8 mouse cellular contexts compared by ENCODE assay signal in genomic region chr1:174502846-174503745, GRCm38 (mm10). TPM values are rescaled to one million over a fixed set of nuclear protein-coding genes. Genes with fewer than 3 reads are reported as not detected.
DNase-seq lines count a peak whose midpoint lies in the region; ATAC-seq and TF ChIP-seq lines count a peak whose summit lies in the region.

No protein-coding gene starts in this region.

- H3K4me1 ChIP-seq in embryonic facial prominence, embryonic 14.5 days (ENCODE audit: control insufficient read depth, insufficient read depth, low read length): peaks cover 9% of the 10 kb centered on the region
- H3K4me1 ChIP-seq in hindbrain, embryonic 13.5 days (replicated peaks): peaks cover 46% of the 10 kb centered on the region
- H3K4me1 ChIP-seq in midbrain, embryonic 14.5 days (ENCODE audit: control insufficient read depth, insufficient read depth, low read length): peaks cover 36% of the 10 kb centered on the region
- peaks cover 13% of the 10 kb centered on the region for H3K4me1 ChIP-seq in testis, adult 2 months (ENCODE audit: control insufficient read depth, insufficient read depth, low read length)

- no peak for TF ChIP-seq POLR2A in testis, adult 2 months (IDR thresholded peaks at IDR 0.05; ENCODE audit: control insufficient read depth, low read depth, low read length)

- 3% methylated on average over 50 of the region's 53 CpGs for WGBS in embryonic facial prominence, embryonic 14.5 days
- under 1% methylated on average over 53 of the region's 53 CpGs for WGBS in hindbrain, embryonic 13.5 days
- under 1% methylated on average over 53 of the region's 53 CpGs for WGBS in midbrain, embryonic 14.5 days

- peak overlapping the region; percentile 98 for H3K4me2 ChIP-seq in embryonic facial prominence, embryonic 14.5 days (ENCODE audit: low read depth, low read length)
- H3K4me2 ChIP-seq in hindbrain, embryonic 13.5 days: peak overlapping the region; percentile 98
- H3K4me2 ChIP-seq in midbrain, embryonic 14.5 days (ENCODE audit: low read length): peak overlapping the region; percentile 93

- no peak overlapping the region for H3K27ac ChIP-seq in embryonic facial prominence, embryonic 14.5 days (replicated peaks; ENCODE audit: low read depth, low read length)
- H3K27ac ChIP-seq in hindbrain, embryonic 13.5 days: peak overlapping the region; percentile 95
- H3K27ac ChIP-seq in midbrain, embryonic 14.5 days (replicated peaks; ENCODE audit: low read depth, low read length): peak overlapping the region; percentile 93
- no peak overlapping the region for H3K27ac ChIP-seq in testis, adult 2 months (ENCODE audit: control insufficient read depth, insufficient read depth, low read depth, low read length)

- 0 out of 2 replicates have a peak, but pooled peaks have one; percentile 35 for ATAC-seq in embryonic facial prominence, embryonic 14.5 days (ENCODE audit: low read depth)
- peak; percentile 54 for ATAC-seq in hindbrain, embryonic 13.5 days (ENCODE audit: low FRiP score)
- ATAC-seq in midbrain, embryonic 14.5 days (ENCODE audit: low FRiP score, low TSS enrichment): peak; percentile 54

- H3K9me3 ChIP-seq in embryonic facial prominence, embryonic 14.5 days (ENCODE audit: control insufficient read depth, low read length): no peaks in the 10 kb centered on the region
- H3K9me3 ChIP-seq in hindbrain, embryonic 13.5 days: no peaks in the 10 kb centered on the region
- no peaks in the 10 kb centered on the region for H3K9me3 ChIP-seq in midbrain, embryonic 14.5 days (ENCODE audit: control insufficient read depth, low read length)

- 0 out of 2 replicates have a peak, but pooled peaks cover 4% of the 10 kb centered on the region for H3K27me3 ChIP-seq in embryonic facial prominence, embryonic 14.5 days (replicated peaks; ENCODE audit: control insufficient read depth, insufficient read depth, low read length)
- no peaks in the 10 kb centered on the region for H3K27me3 ChIP-seq in hindbrain, embryonic 13.5 days
- H3K27me3 ChIP-seq in midbrain, embryonic 14.5 days (ENCODE audit: control insufficient read depth, insufficient read depth, low read length): no peaks in the 10 kb centered on the region
- H3K27me3 ChIP-seq in testis, adult 2 months (ENCODE audit: control insufficient read depth, insufficient read depth, low read length): peaks cover 2% of the 10 kb centered on the region

- H3K36me3 ChIP-seq in embryonic facial prominence, embryonic 14.5 days (ENCODE audit: control insufficient read depth, insufficient read depth, low read length): no peaks in the 10 kb centered on the region
- no peaks in the 10 kb centered on the region for H3K36me3 ChIP-seq in hindbrain, embryonic 13.5 days
- H3K36me3 ChIP-seq in midbrain, embryonic 14.5 days (ENCODE audit: control insufficient read depth, insufficient read depth, low read length): no peaks in the 10 kb centered on the region
- H3K36me3 ChIP-seq in testis, adult 2 months (ENCODE audit: control insufficient read depth, insufficient read depth, low read length): no peaks in the 10 kb centered on the region

- H3K9ac ChIP-seq in embryonic facial prominence, embryonic 14.5 days (ENCODE audit: low read depth, low read length): peak overlapping the region; percentile 69
- H3K9ac ChIP-seq in hindbrain, embryonic 13.5 days: peak overlapping the region; percentile 93
- H3K9ac ChIP-seq in midbrain, embryonic 14.5 days (replicated peaks; ENCODE audit: low read length): peak overlapping the region; percentile 93

- intact Hi-C loops in left cerebral cortex, postnatal 14 days (cut with DNase I): loop anchor here (5.0 to 10.0 kb wide), 2 partner anchors 49 to 412 kb away; no protein-coding TSS in a partner anchor

- peak overlapping the region; percentile 71 for H3K4me3 ChIP-seq in embryonic facial prominence, embryonic 14.5 days (ENCODE audit: low read depth, low read length)
- H3K4me3 ChIP-seq in hindbrain, embryonic 13.5 days: peak overlapping the region; percentile 85
- peak overlapping the region; percentile 84 for H3K4me3 ChIP-seq in midbrain, embryonic 14.5 days (replicated peaks; ENCODE audit: low read depth, low read length)
- peak overlapping the region; percentile 9 for H3K4me3 ChIP-seq in testis, adult 2 months (ENCODE audit: control insufficient read depth, low read depth, low read length)

- no peak for TF ChIP-seq CTCF in testis, adult 2 months (IDR thresholded peaks at IDR 0.05; ENCODE audit: control insufficient read depth, insufficient read depth, insufficient replicate concordance, low read depth, low read length)

- DNase-seq in adrenal gland, adult 2 months: peak; percentile 13
- no peak for DNase-seq in adrenal gland, adult 18-20 months (ENCODE audit: low spot score in 2 of 2)
- DNase-seq in adrenal gland, postnatal 14 days: peak; percentile 29
- DNase-seq in embryonic facial prominence, embryonic 14.5 days (ENCODE audit: low spot score): peak; percentile 65
- DNase-seq in left cerebral cortex, postnatal 14 days (ENCODE audit: low spot score in 2 of 2): peak; percentile 62 to 71
- peak; percentile 85 for DNase-seq in midbrain, embryonic 14.5 days

RNA-seq across cellular contexts. Expression of gene Fmn2, which starts 1.5 kb away (rescaled TPM):
- 1 to 10 TPM; 3.9 TPM for total RNA-seq in adrenal gland, adult 2 months (2021)
- polyA plus RNA-seq in adrenal gland, adult 2 months (2012; rRNA removed): 0.45 and 0.52 TPM in 2 replicates
- 1 to 10 TPM; 5.0 to 5.9 TPM for total RNA-seq in adrenal gland, adult 18-20 months (2021)
- 2.9 and 3.6 TPM in 2 replicates for total RNA-seq in adrenal gland, postnatal 14 days (2021)
- polyA plus RNA-seq in embryonic facial prominence, embryonic 14.5 days (2014; fragmentation: Nextera tagmentation; extraction: Ambion mirVana): 1.3 and 1.5 TPM in 2 replicates
- 7.5 and 8.3 TPM in 2 replicates for polyA plus RNA-seq in hindbrain, embryonic 13.5 days (2015; fragmentation: Nextera tagmentation; extraction: Ambion mirVana)
- total RNA-seq in left cerebral cortex, postnatal 14 days (2021): 10 to 100 TPM; 57.5 to 64.6 TPM
- 9.4 and 10.3 TPM in 2 replicates for polyA plus RNA-seq in midbrain, embryonic 14.5 days (2014; fragmentation: Nextera tagmentation; extraction: Ambion mirVana)
- polyA plus RNA-seq in testis, adult 2 months (2012; rRNA removed): 3.0 and 5.5 TPM in 2 replicates

Comparison
In these comparisons a context has a peak if more than half of its experiments do, and no peak if none do; other contexts are left out.
1. DNase-seq: peak in adrenal gland, adult 2 months (single experiment), adrenal gland, postnatal 14 days (single experiment), embryonic facial prominence, embryonic 14.5 days (single experiment), left cerebral cortex, postnatal 14 days (2 of 2) and midbrain, embryonic 14.5 days (single experiment); none in adrenal gland, adult 18-20 months (0 of 2).
2. H3K27ac ChIP-seq: peak in hindbrain, embryonic 13.5 days (single experiment) and midbrain, embryonic 14.5 days (single experiment); none in embryonic facial prominence, embryonic 14.5 days (single experiment) and testis, adult 2 months (single experiment).
3. H3K4me3 ChIP-seq: peak in every context shown above with its lines; median percentile 85 in hindbrain, embryonic 13.5 days; 84 in midbrain, embryonic 14.5 days; 71 in embryonic facial prominence, embryonic 14.5 days; 9 in testis, adult 2 months.
4. Peak in every context shown above with its lines, with median percentiles within 50 percentile points of each other: ATAC-seq, H3K4me2 ChIP-seq and H3K9ac ChIP-seq.